10 mouse cellular contexts compared by ENCODE assay signal in the genomic region with DNA sequence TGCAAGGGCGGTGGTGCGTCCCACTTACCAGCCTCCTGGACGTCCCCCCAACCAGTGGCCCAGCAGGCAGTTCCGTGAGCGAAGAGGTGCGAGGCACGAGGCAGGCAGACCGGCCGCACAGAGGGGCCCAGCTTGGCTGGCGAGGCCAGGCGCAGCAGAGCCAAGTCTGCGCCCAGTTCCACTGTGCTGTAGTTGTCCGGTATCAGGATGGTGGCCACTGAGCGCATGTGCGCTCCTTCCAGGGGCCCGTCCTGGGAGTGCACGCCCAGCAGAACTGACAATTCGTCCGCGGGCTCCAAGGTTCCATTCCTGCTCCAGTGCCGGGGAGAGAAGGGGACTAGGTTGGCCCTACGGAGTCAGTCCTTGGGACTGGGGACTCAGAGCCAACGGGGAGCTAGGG. TPM values are rescaled to one million over a fixed set of nuclear protein-coding genes. Genes with fewer than 3 reads are reported as not detected.
A peak's percentile ranks its signal among the peaks of the same experiment; 100 is the strongest.
DNase-seq lines count a peak whose midpoint lies in the region; ATAC-seq and TF ChIP-seq lines count a peak whose summit lies in the region.
"Had no signal": no experiment of that assay in that cellular context is flagged by ENCODE, and none has a peak within 500 bp of the region (broad histone marks: within the 10 kb centered on the region; RNA-seq: fewer than 3 reads in every experiment).

No protein-coding gene starts in this region.

- H3K9me3 ChIP-seq in hindbrain, embryonic 10.5 days, result no peaks in the 10 kb centered on the region
- H3K9me3 ChIP-seq in hindbrain, embryonic 11.5 days (ENCODE audit: control insufficient read depth, low read length), result no peaks in the 10 kb centered on the region
- no peaks in the 10 kb centered on the region for H3K9me3 ChIP-seq in ES-E14 (ENCODE audit: control insufficient read depth, insufficient read depth, low read depth, low read length)
- H3K9me3 ChIP-seq in embryonic facial prominence, embryonic 13.5 days, result no peaks in the 10 kb centered on the region
- H3K9me3 ChIP-seq in limb, embryonic 13.5 days, result no peaks in the 10 kb centered on the region

- no peaks in the 10 kb centered on the region for H3K36me3 ChIP-seq in hindbrain, embryonic 10.5 days
- H3K36me3 ChIP-seq in hindbrain, embryonic 11.5 days (ENCODE audit: control insufficient read depth, insufficient read depth, low read length), result no peaks in the 10 kb centered on the region
- H3K36me3 ChIP-seq in ES-E14 (ENCODE audit: control insufficient read depth, insufficient read depth, low read length, poor library complexity, severe bottlenecking), result no peaks in the 10 kb centered on the region
- H3K36me3 ChIP-seq in embryonic facial prominence, embryonic 13.5 days, result no peaks in the 10 kb centered on the region
- no peaks in the 10 kb centered on the region for H3K36me3 ChIP-seq in limb, embryonic 13.5 days

- H3K4me1 ChIP-seq in hindbrain, embryonic 10.5 days (replicated peaks), result peaks cover 5% of the 10 kb centered on the region
- 0 out of 2 replicates have a peak, but pooled peaks cover 2% of the 10 kb centered on the region for H3K4me1 ChIP-seq in hindbrain, embryonic 11.5 days (replicated peaks; ENCODE audit: control insufficient read depth, insufficient read depth, low read length)
- H3K4me1 ChIP-seq in ES-E14 (ENCODE audit: control insufficient read depth in 2 of 2, insufficient read depth in 2 of 2, low read length in 2 of 2, poor library complexity in 1 of 2), result peaks cover 0 to 5% of the 10 kb centered on the region in 2 experiments; a peak in 1 of 4 replicates
- H3K4me1 ChIP-seq in embryonic facial prominence, embryonic 13.5 days, result 0 out of 2 replicates have a peak, but pooled peaks cover 4% of the 10 kb centered on the region
- peaks cover 5% of the 10 kb centered on the region; the same call in 1 of the 2 replicates for H3K4me1 ChIP-seq in limb, embryonic 13.5 days

- peaks cover 44% of the 10 kb centered on the region for H3K27me3 ChIP-seq in hindbrain, embryonic 10.5 days (ENCODE audit: insufficient read depth, poor library complexity, severe bottlenecking)
- H3K27me3 ChIP-seq in hindbrain, embryonic 11.5 days (ENCODE audit: control insufficient read depth, insufficient read depth, low read length), result peaks cover 10% of the 10 kb centered on the region
- peaks cover 39% of the 10 kb centered on the region for H3K27me3 ChIP-seq in embryonic facial prominence, embryonic 13.5 days
- peaks cover 43% of the 10 kb centered on the region for H3K27me3 ChIP-seq in limb, embryonic 13.5 days

- WGBS in hindbrain, embryonic 10.5 days, result 10% methylated on average over 23 of the region's 23 CpGs
- WGBS in hindbrain, embryonic 11.5 days, result 12% methylated on average over 23 of the region's 23 CpGs
- 13% methylated on average over 23 of the region's 23 CpGs for WGBS in embryonic facial prominence, embryonic 13.5 days
- 8% methylated on average over 23 of the region's 23 CpGs for WGBS in limb, embryonic 13.5 days

- DNase-seq in hindbrain, embryonic 10.5 days (ENCODE audit: low spot score), result peak; percentile 26
- DNase-seq in hindbrain, embryonic 11.5 days (ENCODE audit: low spot score), result no peak
- no peak for DNase-seq in ES-E14 (ENCODE audit: low read depth, low spot score)
- DNase-seq in cerebellum, adult 8-10 months, result no peak
- no peak for DNase-seq in urinary bladder, postnatal 36 days (ENCODE audit: low spot score in 2 of 2)
- no peak for DNase-seq in right cerebral cortex, adult 18-20 months
- DNase-seq: gastrocnemius, postnatal 25 days; right cerebral cortex, postnatal 14 days had no signal

- in situ Hi-C loops in ES-E14 (cut with MboI; ENCODE audit: low sequenced_read_pairs in 2 of 2, unreplicated experiment in 2 of 2), result no loop called here

- H3K4me2 ChIP-seq in hindbrain, embryonic 11.5 days (replicated peaks; ENCODE audit: low read depth, low read length), result no peak overlapping the region
- peak overlapping the region; percentile 39 for H3K4me2 ChIP-seq in embryonic facial prominence, embryonic 13.5 days
- H3K4me2 ChIP-seq in limb, embryonic 13.5 days (replicated peaks), result peak overlapping the region; percentile 42

- peak overlapping the region; percentile 32 for H3K4me3 ChIP-seq in hindbrain, embryonic 10.5 days
- H3K4me3 ChIP-seq in hindbrain, embryonic 11.5 days (ENCODE audit: low read depth, low read length), result no peak overlapping the region
- peak overlapping the region; percentile 48 to 65 for H3K4me3 ChIP-seq in ES-E14 (ENCODE audit: insufficient read depth in 1 of 2, low read depth in 1 of 2, low read length in 2 of 2, poor library complexity in 1 of 2, severe bottlenecking in 1 of 2)
- peak overlapping the region; percentile 11 for H3K4me3 ChIP-seq in embryonic facial prominence, embryonic 13.5 days
- H3K4me3 ChIP-seq in limb, embryonic 13.5 days, result peak overlapping the region; percentile 18

- H3K27ac ChIP-seq in hindbrain, embryonic 10.5 days, result no peak overlapping the region; the same call in 1 of the 2 replicates
- no peak overlapping the region for H3K27ac ChIP-seq in hindbrain, embryonic 11.5 days (ENCODE audit: low read depth, low read length)
- no peak overlapping the region for H3K27ac ChIP-seq in ES-E14 (ENCODE audit: insufficient read depth, low read depth, low read length, poor library complexity, severe bottlenecking)
- H3K27ac ChIP-seq in embryonic facial prominence, embryonic 13.5 days, result no peak overlapping the region
- no peak overlapping the region for H3K27ac ChIP-seq in limb, embryonic 13.5 days

- no peak for ATAC-seq in hindbrain, embryonic 11.5 days (ENCODE audit: low FRiP score)
- ATAC-seq in embryonic facial prominence, embryonic 13.5 days (ENCODE audit: insufficient number of reproducible peaks, insufficient read depth, low FRiP score, low TSS enrichment, low read depth), result no peak
- no peak for ATAC-seq in limb, embryonic 13.5 days (ENCODE audit: low FRiP score, low read depth)

- no peak overlapping the region for H3K9ac ChIP-seq in hindbrain, embryonic 11.5 days (ENCODE audit: low read depth, low read length)
- peak overlapping the region; percentile 62 for H3K9ac ChIP-seq in ES-E14 (ENCODE audit: insufficient read depth, low read depth, low read length, poor library complexity, severe bottlenecking)
- 0 out of 2 replicates have a peak overlapping the region, but pooled peaks have one; percentile 22 for H3K9ac ChIP-seq in embryonic facial prominence, embryonic 13.5 days
- peak overlapping the region; percentile 35 for H3K9ac ChIP-seq in limb, embryonic 13.5 days

TF ChIP-seq in ES-E14, 5 proteins besides CTCF, POLR2A, EP300 and RAD21:
- no peak for TF ChIP-seq MAFK (IDR thresholded peaks at IDR 0.05; ENCODE audit: insufficient read depth, low read depth, low read length)
- TF ChIP-seq HCFC1 (IDR thresholded peaks at IDR 0.05; ENCODE audit: borderline replicate concordance, insufficient read depth, low read length), result no peak
- TF ChIP-seq CHD2 (IDR thresholded peaks at IDR 0.05; ENCODE audit: low read depth, low read length), result no peak
- no peak for TF ChIP-seq ZC3H11A (IDR thresholded peaks at IDR 0.05; ENCODE audit: borderline replicate concordance, low read depth, low read length)
- no peak for TF ChIP-seq ZNF384 (IDR thresholded peaks at IDR 0.05; ENCODE audit: low read depth, low read length)

RNA-seq across cellular contexts. Expression of a gene that starts 1.9 kb away (rescaled TPM):
- 10.4 and 11.6 TPM in 2 replicates for polyA plus RNA-seq in hindbrain, embryonic 10.5 days (2016; fragmentation: Nextera tagmentation; extraction: Ambion mirVana)
- polyA plus RNA-seq in hindbrain, embryonic 11.5 days (2014; fragmentation: Nextera tagmentation; extraction: Ambion mirVana), result 8.5 and 11.0 TPM in 2 replicates
- 15.3 and 15.4 TPM in 2 replicates for total RNA-seq in ES-E14 (2012; rRNA removed)
- polyA plus RNA-seq in embryonic facial prominence, embryonic 13.5 days (2015; fragmentation: Nextera tagmentation; extraction: Ambion mirVana), result 10.5 and 10.6 TPM in 2 replicates
- polyA plus RNA-seq in limb, embryonic 13.5 days (2015; fragmentation: Nextera tagmentation; extraction: Ambion mirVana), result 9.6 and 11.9 TPM in 2 replicates

RNA-seq across cellular contexts. Expression of a gene that starts 14.7 kb away (rescaled TPM):
- 5.3 and 9.7 TPM in 2 replicates for polyA plus RNA-seq in hindbrain, embryonic 10.5 days (2016; fragmentation: Nextera tagmentation; extraction: Ambion mirVana)
- polyA plus RNA-seq in hindbrain, embryonic 11.5 days (2014; fragmentation: Nextera tagmentation; extraction: Ambion mirVana), result 3.4 and 4.9 TPM in 2 replicates
- 11.3 and 16.5 TPM in 2 replicates for total RNA-seq in ES-E14 (2012; rRNA removed)
- polyA plus RNA-seq in embryonic facial prominence, embryonic 13.5 days (2015; fragmentation: Nextera tagmentation; extraction: Ambion mirVana), result 8.7 and 14.0 TPM in 2 replicates
- 4.4 and 5.7 TPM in 2 replicates for polyA plus RNA-seq in limb, embryonic 13.5 days (2015; fragmentation: Nextera tagmentation; extraction: Ambion mirVana)
- total RNA-seq: gastrocnemius, postnatal 25 days had no signal

RNA-seq across cellular contexts. Expression of a gene that starts 22.6 kb away (rescaled TPM):
- polyA plus RNA-seq in hindbrain, embryonic 10.5 days (2016; fragmentation: Nextera tagmentation; extraction: Ambion mirVana), result 328 and 333 TPM in 2 replicates
- polyA plus RNA-seq in hindbrain, embryonic 11.5 days (2014; fragmentation: Nextera tagmentation; extraction: Ambion mirVana), result 58.7 and 65.0 TPM in 2 replicates
- 91.6 and 142 TPM in 2 replicates for total RNA-seq in ES-E14 (2012; rRNA removed)
- polyA plus RNA-seq in embryonic facial prominence, embryonic 13.5 days (2015; fragmentation: Nextera tagmentation; extraction: Ambion mirVana), result 540 and 577 TPM in 2 replicates
- polyA plus RNA-seq in limb, embryonic 13.5 days (2015; fragmentation: Nextera tagmentation; extraction: Ambion mirVana), result 542 and 587 TPM in 2 replicates

RNA-seq across cellular contexts. Expression of a gene that starts 32.3 kb away (rescaled TPM):
- 50.4 TPM in 2 replicates for polyA plus RNA-seq in hindbrain, embryonic 10.5 days (2016; fragmentation: Nextera tagmentation; extraction: Ambion mirVana)
- 49.7 and 50.1 TPM in 2 replicates for polyA plus RNA-seq in hindbrain, embryonic 11.5 days (2014; fragmentation: Nextera tagmentation; extraction: Ambion mirVana)
- total RNA-seq in ES-E14 (2012; rRNA removed), result 35.1 and 35.6 TPM in 2 replicates
- polyA plus RNA-seq in embryonic facial prominence, embryonic 13.5 days (2015; fragmentation: Nextera tagmentation; extraction: Ambion mirVana), result 45.6 and 52.3 TPM in 2 replicates
- polyA plus RNA-seq in limb, embryonic 13.5 days (2015; fragmentation: Nextera tagmentation; extraction: Ambion mirVana), result 44.2 and 47.8 TPM in 2 replicates

RNA-seq across cellular contexts. Expression of a gene that starts 40.7 kb away (rescaled TPM):
- 115 and 123 TPM in 2 replicates for polyA plus RNA-seq in hindbrain, embryonic 10.5 days (2016; fragmentation: Nextera tagmentation; extraction: Ambion mirVana)
- 96.5 and 105 TPM in 2 replicates for polyA plus RNA-seq in hindbrain, embryonic 11.5 days (2014; fragmentation: Nextera tagmentation; extraction: Ambion mirVana)
- total RNA-seq in ES-E14 (2012; rRNA removed), result 53.9 and 56.4 TPM in 2 replicates
- polyA plus RNA-seq in embryonic facial prominence, embryonic 13.5 days (2015; fragmentation: Nextera tagmentation; extraction: Ambion mirVana), result 83.2 and 96.8 TPM in 2 replicates
- 84.9 and 85.3 TPM in 2 replicates for polyA plus RNA-seq in limb, embryonic 13.5 days (2015; fragmentation: Nextera tagmentation; extraction: Ambion mirVana)
